Mouse (Mus musculus): Measurements from ENCODE around the gene Mrps14. TPM values are rescaled to one million over a fixed set of nuclear protein-coding genes. Genes with fewer than 3 reads are reported as not detected.
A peak's percentile ranks its signal among the peaks of the same experiment; 100 is the strongest.

The Mrps14 gene
- polyA plus RNA-seq, 1 experiment from 2014 or later: 118 TPM

DNA sequence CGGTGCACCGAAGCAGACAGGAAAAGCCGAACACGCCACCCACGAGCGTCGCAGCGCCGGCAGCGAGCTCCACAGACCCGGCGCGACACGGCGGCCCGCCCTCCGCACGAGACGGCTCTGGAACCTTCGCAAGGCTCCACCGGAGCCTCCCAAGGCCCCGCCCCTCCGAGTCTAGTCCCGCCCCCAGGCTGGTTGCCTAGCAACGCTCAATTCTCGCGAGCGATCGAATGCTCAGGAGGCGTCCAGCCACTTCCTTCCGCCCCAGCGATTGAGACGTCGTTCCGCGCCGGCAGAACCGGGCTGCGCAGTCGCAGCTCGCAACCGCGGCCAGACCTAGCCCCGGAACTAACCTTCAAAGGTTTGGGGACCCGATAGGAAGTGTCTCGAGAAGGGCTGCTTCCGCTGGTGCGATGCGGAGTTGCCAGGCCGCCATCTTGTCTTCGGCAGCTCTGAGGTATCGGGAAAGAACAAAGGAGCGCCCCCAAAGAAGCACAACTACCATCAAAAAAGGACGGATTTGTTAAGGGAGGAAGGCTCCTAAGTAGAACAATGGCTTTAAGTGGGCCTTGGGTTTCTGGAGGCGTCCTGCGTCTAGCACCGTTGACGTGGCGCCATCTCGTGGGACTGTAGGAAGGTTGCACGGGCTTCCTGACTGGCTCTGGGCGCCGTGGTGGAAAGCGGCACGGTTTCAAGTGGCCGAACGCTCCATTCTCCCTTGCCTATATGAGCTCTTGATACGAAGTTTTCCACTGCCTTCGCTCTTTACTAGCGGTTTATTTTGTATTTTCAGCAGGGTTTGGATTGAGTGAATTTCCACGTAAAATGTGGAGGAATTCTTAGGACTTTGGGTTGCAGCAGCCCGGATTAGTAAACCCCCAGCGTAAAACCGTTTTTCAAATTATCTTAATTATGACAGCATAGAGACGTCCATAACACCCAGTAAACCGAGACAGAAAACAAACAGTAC is 18.0 kb downstream of the Mrps14 start, which contains the start of gene Cacybp:
Gene Cacybp, minus strand, starts transcription at position 173 of the 967 bp plus-strand sequence.
- no peaks in the 10 kb centered on the region for H3K27me3 ChIP-seq (ENCODE audit: control insufficient read depth, insufficient read depth, low read length)
- WGBS: under 1% methylated on average over 73 of the region's 76 CpGs
- peak within 1 kb of the TSS; percentile 100 for H3K27ac ChIP-seq (ENCODE audit: low read depth, low read length)
- no peaks in the 10 kb centered on the region for H3K9me3 ChIP-seq (ENCODE audit: control insufficient read depth, low read length)
- ATAC-seq (ENCODE audit: low read depth): peak; percentile 97
- peak within 1 kb of the TSS; percentile 90 for H3K9ac ChIP-seq (replicated peaks; ENCODE audit: low read depth, low read length)
- H3K36me3 ChIP-seq (ENCODE audit: control insufficient read depth, insufficient read depth, low read length): no peaks in the 10 kb centered on the region
- peak within 1 kb of the TSS; percentile 84 for H3K4me3 ChIP-seq (ENCODE audit: low read depth, low read length)
- H3K4me2 ChIP-seq (ENCODE audit: low read depth, low read length): peak within 1 kb of the TSS; percentile 87
- H3K4me1 ChIP-seq (ENCODE audit: control insufficient read depth, insufficient read depth, low read length): peaks cover 18% of the 10 kb centered on the region

DNA sequence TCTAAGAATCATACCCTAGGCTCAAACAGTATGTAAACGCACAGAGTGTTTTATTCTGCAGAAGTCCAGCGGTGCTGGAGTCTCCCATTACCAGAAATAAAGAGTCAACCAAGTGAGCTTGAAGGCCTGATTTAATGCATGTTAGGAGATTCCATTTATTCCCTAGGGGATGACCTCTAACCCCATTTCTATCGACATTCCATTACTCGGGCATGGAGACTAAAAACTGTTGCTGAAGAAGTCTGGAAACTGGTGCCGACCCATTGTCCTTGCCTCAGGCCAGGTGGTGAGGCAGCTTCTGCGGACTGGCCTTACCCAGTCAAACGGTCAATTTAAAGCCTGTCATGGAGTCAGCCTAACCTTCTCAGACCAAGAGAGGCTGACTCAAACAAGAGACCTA is 19.2 kb downstream of the Mrps14 start:
- Histone ChIP-seq H3K4me1 (ENCODE audit: control insufficient read depth, insufficient read depth, low read length) (peaks cover 18% of the 10 kb centered on the region), H3K9me3 (ENCODE audit: control insufficient read depth, low read length) (no peaks in the 10 kb centered on the region), H3K27ac (ENCODE audit: low read depth, low read length) (peak overlapping the region; percentile 100; the same call in 1 of the 2 replicates), H3K4me3 (ENCODE audit: low read depth, low read length) (no peak overlapping the region; the same call in 1 of the 2 replicates), H3K9ac (replicated peaks; ENCODE audit: low read depth, low read length) (no peak overlapping the region), H3K27me3 (ENCODE audit: control insufficient read depth, insufficient read depth, low read length) (no peaks in the 10 kb centered on the region), H3K4me2 (ENCODE audit: low read depth, low read length) (peak overlapping the region; percentile 61; the same call in 1 of the 2 replicates), H3K36me3 (ENCODE audit: control insufficient read depth, insufficient read depth, low read length) (no peaks in the 10 kb centered on the region)
- 49% methylated on average over 7 of the region's 7 CpGs for WGBS
- no peak for ATAC-seq (ENCODE audit: low read depth)

GRCm38 (mm10) chr1:160217898-160218297 is 22.9 kb downstream of the Mrps14 start:
- Histone ChIP-seq H3K4me3 (ENCODE audit: low read depth, low read length) (no peak overlapping the region), H3K36me3 (ENCODE audit: control insufficient read depth, insufficient read depth, low read length) (no peaks in the 10 kb centered on the region), H3K27me3 (ENCODE audit: control insufficient read depth, insufficient read depth, low read length) (no peaks in the 10 kb centered on the region), H3K27ac (ENCODE audit: low read depth, low read length) (no peak overlapping the region), H3K9me3 (ENCODE audit: control insufficient read depth, low read length) (no peaks in the 10 kb centered on the region), H3K4me1 (ENCODE audit: control insufficient read depth, insufficient read depth, low read length) (peaks cover 6% of the 10 kb centered on the region; the same call in 1 of the 2 replicates), H3K4me2 (ENCODE audit: low read depth, low read length) (no peak overlapping the region), H3K9ac (replicated peaks; ENCODE audit: low read depth, low read length) (no peak overlapping the region)
- ATAC-seq (ENCODE audit: low read depth): no peak
- WGBS: 91% methylated on average over 3 of the region's 3 CpGs

GRCm38 (mm10) chr1:160224093-160224492 is 29.1 kb downstream of the Mrps14 start:
- ATAC-seq (ENCODE audit: low read depth): no peak
- no peak overlapping the region for H3K9ac ChIP-seq (replicated peaks; ENCODE audit: low read depth, low read length)

DNA sequence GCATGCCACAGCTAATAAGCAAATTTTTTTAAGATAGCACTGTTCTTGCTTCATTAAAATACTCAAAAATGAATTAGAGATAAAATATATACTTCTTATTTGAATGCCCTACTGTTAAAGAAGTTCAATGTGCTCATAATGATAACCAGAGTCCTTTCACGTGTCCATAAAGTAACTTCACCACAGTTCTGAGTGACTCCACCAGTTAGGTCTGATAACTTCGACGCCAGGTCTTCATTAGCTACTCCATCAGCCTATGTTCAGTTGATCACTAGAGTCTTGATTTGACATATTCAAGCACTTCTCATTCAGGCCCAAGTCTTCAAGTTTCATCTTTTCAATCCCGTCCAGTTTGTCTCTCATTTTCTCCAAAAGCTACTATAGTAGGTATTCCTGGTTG is 32.2 kb downstream of the Mrps14 start:
- Histone ChIP-seq H3K9me3 (ENCODE audit: control insufficient read depth, low read length) (no peaks in the 10 kb centered on the region), H3K4me1 (ENCODE audit: control insufficient read depth, insufficient read depth, low read length) (no peaks in the 10 kb centered on the region), H3K4me3 (ENCODE audit: low read depth, low read length) (no peak overlapping the region), H3K27me3 (ENCODE audit: control insufficient read depth, insufficient read depth, low read length) (no peaks in the 10 kb centered on the region), H3K36me3 (ENCODE audit: control insufficient read depth, insufficient read depth, low read length) (no peaks in the 10 kb centered on the region), H3K27ac (ENCODE audit: low read depth, low read length) (no peak overlapping the region), H3K9ac (replicated peaks; ENCODE audit: low read depth, low read length) (no peak overlapping the region), H3K4me2 (ENCODE audit: low read depth, low read length) (no peak overlapping the region)
- 90% methylated on average over 4 of the region's 4 CpGs for WGBS
- ATAC-seq (ENCODE audit: low read depth): no peak

More at GRCm38 (mm10) chr1:160224093-160224492, 29.1 kb downstream of the Mrps14 start:
- Histone ChIP-seq H3K4me3 (ENCODE audit: low read depth, low read length) (no peak overlapping the region), H3K36me3 (ENCODE audit: control insufficient read depth, insufficient read depth, low read length) (no peaks in the 10 kb centered on the region), H3K27ac (ENCODE audit: low read depth, low read length) (no peak overlapping the region), H3K9me3 (ENCODE audit: control insufficient read depth, low read length) (no peaks in the 10 kb centered on the region), H3K4me1 (ENCODE audit: control insufficient read depth, insufficient read depth, low read length) (no peaks in the 10 kb centered on the region), H3K4me2 (ENCODE audit: low read depth, low read length) (no peak overlapping the region), H3K27me3 (ENCODE audit: control insufficient read depth, insufficient read depth, low read length) (no peaks in the 10 kb centered on the region)
- WGBS: 82% methylated on average over 2 of the region's 2 CpGs

DNA sequence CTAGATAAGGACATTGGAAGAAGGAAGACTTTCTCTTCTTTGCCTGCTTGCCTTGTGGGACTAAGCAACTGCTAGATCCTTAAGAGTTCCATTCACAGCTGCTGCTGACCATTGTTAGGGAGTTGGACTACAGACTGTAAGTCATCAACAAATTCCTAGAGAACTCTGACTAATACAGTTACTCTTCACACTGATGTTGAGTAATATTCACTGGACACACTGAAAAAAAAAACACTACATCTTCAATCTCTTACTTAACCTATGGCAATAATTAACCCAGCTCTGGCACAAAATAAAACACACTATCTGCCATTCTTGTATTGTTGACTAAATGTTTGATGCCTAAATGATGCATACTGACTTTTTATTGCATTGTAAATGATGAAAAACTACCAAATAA is 32.8 kb downstream of the Mrps14 start:
- no peak for ATAC-seq (ENCODE audit: low read depth)
- no peak overlapping the region for H3K9ac ChIP-seq (replicated peaks; ENCODE audit: low read depth, low read length)

GRCm38 (mm10) chr1:160231013-160231412 is 36.0 kb downstream of the Mrps14 start:
- no peak overlapping the region for H3K4me2 ChIP-seq (ENCODE audit: low read depth, low read length)
- no peaks in the 10 kb centered on the region for H3K4me1 ChIP-seq (ENCODE audit: control insufficient read depth, insufficient read depth, low read length)
- H3K9me3 ChIP-seq (ENCODE audit: control insufficient read depth, low read length): no peaks in the 10 kb centered on the region
- no peak overlapping the region for H3K4me3 ChIP-seq (ENCODE audit: low read depth, low read length)
- H3K9ac ChIP-seq (replicated peaks; ENCODE audit: low read depth, low read length): no peak overlapping the region
- no peak overlapping the region for H3K27ac ChIP-seq (ENCODE audit: low read depth, low read length)
- no peaks in the 10 kb centered on the region for H3K27me3 ChIP-seq (ENCODE audit: control insufficient read depth, insufficient read depth, low read length)
- ATAC-seq (ENCODE audit: low read depth): no peak
- H3K36me3 ChIP-seq (ENCODE audit: control insufficient read depth, insufficient read depth, low read length): no peaks in the 10 kb centered on the region
- WGBS: 57% methylated on average over 4 of the region's 4 CpGs

More for the DNA sequence above, 32.8 kb downstream of the Mrps14 start:
- Histone ChIP-seq H3K4me1 (ENCODE audit: control insufficient read depth, insufficient read depth, low read length) (no peaks in the 10 kb centered on the region), H3K27ac (ENCODE audit: low read depth, low read length) (no peak overlapping the region), H3K4me2 (ENCODE audit: low read depth, low read length) (no peak overlapping the region), H3K27me3 (ENCODE audit: control insufficient read depth, insufficient read depth, low read length) (no peaks in the 10 kb centered on the region), H3K4me3 (ENCODE audit: low read depth, low read length) (no peak overlapping the region), H3K36me3 (ENCODE audit: control insufficient read depth, insufficient read depth, low read length) (no peaks in the 10 kb centered on the region), H3K9me3 (ENCODE audit: control insufficient read depth, low read length) (no peaks in the 10 kb centered on the region)

DNA sequence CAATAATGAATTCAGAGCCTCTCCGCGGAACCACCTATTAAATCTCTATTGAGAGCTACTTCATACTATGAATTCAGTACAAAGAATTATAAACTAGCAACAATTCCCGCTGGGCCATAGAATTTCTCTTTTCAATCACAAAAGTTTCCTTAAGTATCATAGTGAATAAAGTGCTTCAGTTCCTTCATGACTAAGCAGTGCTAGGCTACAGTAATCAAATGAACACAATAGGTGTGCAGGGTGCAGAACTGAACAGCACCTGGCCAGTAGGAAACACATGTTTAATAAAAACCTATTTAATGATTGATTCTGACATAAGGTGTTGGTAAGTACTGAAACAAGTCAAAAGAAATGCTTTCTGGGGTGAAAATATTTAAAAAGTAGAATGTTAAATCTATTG is 37.1 kb downstream of the Mrps14 start:
- 69% methylated on average over 3 of the region's 3 CpGs for WGBS
- Histone ChIP-seq H3K4me1 (ENCODE audit: control insufficient read depth, insufficient read depth, low read length) (no peaks in the 10 kb centered on the region), H3K4me3 (ENCODE audit: low read depth, low read length) (no peak overlapping the region), H3K27me3 (ENCODE audit: control insufficient read depth, insufficient read depth, low read length) (no peaks in the 10 kb centered on the region), H3K36me3 (ENCODE audit: control insufficient read depth, insufficient read depth, low read length) (no peaks in the 10 kb centered on the region), H3K9ac (replicated peaks; ENCODE audit: low read depth, low read length) (no peak overlapping the region), H3K27ac (ENCODE audit: low read depth, low read length) (no peak overlapping the region), H3K4me2 (ENCODE audit: low read depth, low read length) (no peak overlapping the region), H3K9me3 (ENCODE audit: control insufficient read depth, low read length) (no peaks in the 10 kb centered on the region)
- ATAC-seq (ENCODE audit: low read depth): no peak

GRCm38 (mm10) chr1:160233921-160234320 is 38.9 kb downstream of the Mrps14 start:
- Histone ChIP-seq H3K36me3 (ENCODE audit: control insufficient read depth, insufficient read depth, low read length) (no peaks in the 10 kb centered on the region), H3K27me3 (ENCODE audit: control insufficient read depth, insufficient read depth, low read length) (no peaks in the 10 kb centered on the region), H3K4me3 (ENCODE audit: low read depth, low read length) (no peak overlapping the region), H3K4me2 (ENCODE audit: low read depth, low read length) (no peak overlapping the region), H3K9me3 (ENCODE audit: control insufficient read depth, low read length) (no peaks in the 10 kb centered on the region), H3K9ac (replicated peaks; ENCODE audit: low read depth, low read length) (no peak overlapping the region), H3K27ac (ENCODE audit: low read depth, low read length) (no peak overlapping the region), H3K4me1 (ENCODE audit: control insufficient read depth, insufficient read depth, low read length) (no peaks in the 10 kb centered on the region)
- ATAC-seq (ENCODE audit: low read depth): no peak

All from neural tube, embryonic 14.5 days (tissue).